Mouse (Mus musculus) thymus, postnatal 10 days (tissue): ENCODE measurements at regions not wholly inside any gene's neighbourhood (a gene's known extent, or its start where the extent isn't known, plus 50 kb on each side); places are given as distances from the start of the nearest gene placed in this dataset.

Experiments
- DNase-seq, 2 experiments: peaks; one replicate each; pipeline ENCODE4 v3.0.0; 2021; ENCODE audit warnings: low spot score in 2 of 2

- no peak for DNase-seq
These were observed 199.1 kb downstream of the Cbln1 start for GRCm38 (mm10) chr8:87273328-87273727.

GRCm38 (mm10) chr8:87270525-87271187 lies 201.8 kb downstream of the Cbln1 start:
- DNase-seq: no peak

- DNase-seq: no peak
These were observed 204.2 kb downstream of the Cbln1 start for GRCm38 (mm10) chr8:87268159-87268558.

- DNase-seq: no peak
These were observed 207.4 kb downstream of the Cbln1 start for GRCm38 (mm10) chr8:87264999-87265398.

GRCm38 (mm10) chr8:87260305-87260704 lies 212.1 kb downstream of the Cbln1 start:
- no peak for DNase-seq

GRCm38 (mm10) chr8:87242681-87243080 lies 229.7 kb downstream of the Cbln1 start:
- no peak for DNase-seq

GRCm38 (mm10) chr8:87237181-87237580 lies 235.2 kb downstream of the Cbln1 start:
- no peak for DNase-seq

GRCm38 (mm10) chr8:87236438-87236837 lies 236.0 kb downstream of the Cbln1 start:
- DNase-seq: no peak

- no peak for DNase-seq
These were observed 236.9 kb downstream of the Cbln1 start for GRCm38 (mm10) chr8:87235341-87236075.

- DNase-seq: no peak
These were observed 238.1 kb downstream of the Cbln1 start for GRCm38 (mm10) chr8:87234336-87234735.

- no peak for DNase-seq
These were observed 238.5 kb downstream of the Cbln1 start for GRCm38 (mm10) chr8:87233805-87234331.

- no peak for DNase-seq
These were observed 240.6 kb downstream of the Cbln1 start for GRCm38 (mm10) chr8:87231762-87232161.

- no peak for DNase-seq
These were observed 242.3 kb downstream of the Cbln1 start for GRCm38 (mm10) chr8:87230096-87230495.

- no peak for DNase-seq
These were observed 243.2 kb downstream of the Cbln1 start for GRCm38 (mm10) chr8:87229182-87229581.

GRCm38 (mm10) chr8:87228777-87229176 lies 243.6 kb downstream of the Cbln1 start:
- no peak for DNase-seq

GRCm38 (mm10) chr8:87225504-87226425 lies 246.6 kb downstream of the Cbln1 start:
- no peak for DNase-seq

- DNase-seq: no peak
These were observed 251.8 kb downstream of the Cbln1 start for GRCm38 (mm10) chr8:87220581-87220980.

- peak in 1 of 2 experiments; percentile 6 for DNase-seq
These were observed 253.4 kb downstream of the Cbln1 start for GRCm38 (mm10) chr8:87218956-87219482.

GRCm38 (mm10) chr8:87214962-87215361 lies 257.4 kb downstream of the Cbln1 start:
- no peak for DNase-seq

- no peak for DNase-seq
These were observed 261.9 kb downstream of the Cbln1 start for GRCm38 (mm10) chr8:87210546-87210945.

GRCm38 (mm10) chr8:87209295-87209694 lies 263.1 kb downstream of the Cbln1 start:
- no peak for DNase-seq

- DNase-seq: no peak
These were observed 264.4 kb downstream of the Cbln1 start for GRCm38 (mm10) chr8:87208036-87208435.
